Mouse (Mus musculus): Measurements from ENCODE around the gene Xrcc5.

DNA sequence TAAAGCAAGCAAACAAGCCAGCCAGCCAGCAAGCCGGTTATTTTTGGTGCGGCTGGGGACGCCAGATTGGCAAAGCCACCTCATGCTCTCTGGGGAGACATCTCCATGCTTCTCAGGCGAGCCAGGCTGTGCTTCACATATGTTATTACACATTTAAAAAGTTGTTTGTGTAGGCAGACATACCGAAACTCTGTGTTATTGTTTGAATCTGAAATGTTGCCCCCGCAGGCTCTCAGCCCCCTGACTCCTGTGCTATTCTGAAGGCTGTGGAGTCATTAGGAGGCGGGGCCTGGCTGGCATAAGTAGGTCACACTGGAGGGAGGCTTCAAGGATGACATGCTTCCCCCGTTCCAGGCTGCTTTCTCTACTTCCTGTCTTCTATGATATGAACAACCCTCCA is 131.9 kb downstream of the Xrcc5 start:
- TF ChIP-seq CTCF (IDR thresholded peaks at IDR 0.05; ENCODE audit: low read depth, low read length) = no peak
- TF ChIP-seq EP300 (IDR thresholded peaks at IDR 0.05; ENCODE audit: insufficient read depth, low read depth, low read length) = no peak
- TF ChIP-seq POLR2A (IDR thresholded peaks at IDR 0.05; ENCODE audit: insufficient read depth, low read length) = no peak
